Mouse (Mus musculus) frontal cortex, postnatal 14 days (tissue): ENCODE data around the gene Uqcrh.

Source experiments
- DNase-seq, 2 experiments: peaks; one replicate each; pipeline ENCODE4 v3.0.0; 2022; ENCODE audit warnings: low spot score in 2 of 2

Uqcrh gene

GRCm38 (mm10) chr4:116057559-116057958 lies 17.3 kb downstream of the Uqcrh start:
- DNase-seq = no peak

- peak; percentile 81 to 82 for DNase-seq
These were observed 21.4 kb downstream of the Uqcrh start, which contains the start of gene Nsun4 for GRCm38 (mm10) chr4:116053399-116053961. Gene Nsun4, minus strand, starts transcription at chr4:116053876.

- DNase-seq = no peak
These were observed 22.2 kb downstream of the Uqcrh start for GRCm38 (mm10) chr4:116052526-116053293.

GRCm38 (mm10) chr4:116049211-116049610 lies 25.7 kb downstream of the Uqcrh start:
- DNase-seq = no peak

- no peak for DNase-seq
These were observed 26.5 kb downstream of the Uqcrh start for GRCm38 (mm10) chr4:116048130-116048920.

GRCm38 (mm10) chr4:116047681-116048080 lies 27.2 kb downstream of the Uqcrh start:
- no peak for DNase-seq

GRCm38 (mm10) chr4:116046604-116047003 lies 28.3 kb downstream of the Uqcrh start:
- DNase-seq = no peak

- DNase-seq = no peak
These were observed 32.7 kb downstream of the Uqcrh start for GRCm38 (mm10) chr4:116042186-116042585.

GRCm38 (mm10) chr4:116040466-116040865 lies 34.4 kb downstream of the Uqcrh start:
- no peak for DNase-seq

GRCm38 (mm10) chr4:116033374-116033773 lies 41.5 kb downstream of the Uqcrh start:
- no peak for DNase-seq

GRCm38 (mm10) chr4:116032906-116033305 lies 42.0 kb downstream of the Uqcrh start:
- DNase-seq = no peak

GRCm38 (mm10) chr4:116017902-116018746 lies 56.7 kb downstream of the Uqcrh start, which contains the start of gene Faah:
Gene Faah, minus strand, starts transcription at chr4:116017926.
- DNase-seq = no peak

GRCm38 (mm10) chr4:116017300-116017901 lies 57.5 kb downstream of the Uqcrh start:
- DNase-seq = peak; percentile 62 to 64
